Mouse (Mus musculus) cerebral cortex, adult 2 months (tissue): ENCODE measurements around the gene Tbc1d7.

Source experiments
- WGBS: fragments of 180-500 bp; shearing (Covaris S2); methylation state at CpG from one replicate; pipeline ENCODE4 v1.1.7; 2018; 5-methylcytosine and 5-hydroxymethylcytosine counted together

Tbc1d7 gene

DNA sequence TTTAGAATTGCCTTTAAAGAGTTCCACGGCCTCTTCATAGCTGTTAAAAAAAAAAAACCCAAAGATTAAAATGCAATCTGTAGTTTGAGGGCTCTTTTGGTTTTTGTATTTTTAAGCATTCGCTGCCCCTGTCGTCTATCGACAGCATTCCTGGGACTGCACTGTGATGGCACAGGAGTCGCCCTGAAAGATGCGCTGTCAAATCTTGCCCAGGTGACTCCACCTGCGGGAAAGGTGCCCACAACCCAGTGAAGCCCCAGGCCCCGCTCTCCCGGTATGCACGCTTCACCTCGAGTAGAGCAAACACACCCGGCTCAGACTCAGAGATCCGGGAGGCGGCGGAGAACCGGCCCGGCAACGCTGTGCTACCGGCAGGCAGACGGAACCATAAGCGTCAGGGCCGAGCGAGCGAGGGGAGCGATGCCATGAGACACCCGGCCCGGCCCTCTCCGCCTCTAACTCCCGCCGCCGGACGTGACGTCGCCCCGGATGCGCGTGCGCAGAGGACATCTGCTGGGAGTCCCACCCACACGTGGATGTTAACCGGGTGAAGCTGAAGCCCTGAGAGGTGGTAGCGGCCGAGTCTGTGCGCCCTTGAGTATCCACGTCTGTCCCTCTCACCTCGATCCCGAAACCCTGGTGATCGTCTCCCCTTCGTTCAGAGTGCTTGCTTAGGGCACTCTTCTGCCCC lies at the start of gene Tbc1d7:
Tbc1d7 (minus strand) TSS at position 482 of the 691 bp plus-strand sequence.
- WGBS, result under 1% methylated on average over 48 of the region's 48 CpGs

DNA sequence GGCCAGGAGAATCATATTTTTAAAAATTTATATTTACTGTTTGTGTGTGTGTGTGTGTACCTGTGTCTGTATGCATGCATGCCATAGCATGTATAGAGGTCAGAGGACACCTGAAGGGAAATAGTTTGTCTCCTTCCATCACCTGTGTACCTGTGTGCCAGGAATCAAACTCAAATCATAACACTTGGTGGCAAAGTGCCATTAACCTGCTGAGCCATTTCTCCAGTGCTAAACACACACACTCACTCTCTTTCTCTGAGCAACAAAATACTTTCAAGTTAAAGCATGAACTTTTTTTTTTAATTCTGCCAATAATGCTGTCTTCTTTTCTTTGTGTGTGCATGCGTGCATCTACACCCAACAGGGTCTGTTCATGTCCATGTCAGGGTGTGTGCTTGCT lies 49.3 kb upstream of the Tbc1d7 start:
- WGBS, result 85% methylated on average over 1 of the region's 1 CpGs

DNA sequence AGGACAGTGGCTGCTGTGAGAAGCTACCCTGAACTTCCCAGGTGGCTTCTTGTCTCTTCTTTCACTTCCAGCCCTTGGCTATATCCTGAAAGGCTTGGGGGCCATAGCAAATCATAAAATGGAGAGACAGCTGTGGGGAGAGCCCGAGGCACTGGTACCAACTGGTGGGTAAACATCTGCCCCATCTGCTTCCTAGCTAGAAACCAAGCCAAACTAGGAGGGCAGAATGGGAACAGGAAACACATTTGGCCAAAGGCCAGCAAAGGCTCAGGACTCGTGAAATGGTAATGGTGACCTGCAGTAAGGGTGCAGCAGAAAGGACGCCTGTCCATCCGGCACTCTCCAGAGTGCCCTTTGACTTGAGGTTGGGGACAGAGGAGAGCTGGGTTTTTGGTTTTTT lies 47.5 kb upstream of the Tbc1d7 start:
- WGBS, result 52% methylated on average over 4 of the region's 4 CpGs

DNA sequence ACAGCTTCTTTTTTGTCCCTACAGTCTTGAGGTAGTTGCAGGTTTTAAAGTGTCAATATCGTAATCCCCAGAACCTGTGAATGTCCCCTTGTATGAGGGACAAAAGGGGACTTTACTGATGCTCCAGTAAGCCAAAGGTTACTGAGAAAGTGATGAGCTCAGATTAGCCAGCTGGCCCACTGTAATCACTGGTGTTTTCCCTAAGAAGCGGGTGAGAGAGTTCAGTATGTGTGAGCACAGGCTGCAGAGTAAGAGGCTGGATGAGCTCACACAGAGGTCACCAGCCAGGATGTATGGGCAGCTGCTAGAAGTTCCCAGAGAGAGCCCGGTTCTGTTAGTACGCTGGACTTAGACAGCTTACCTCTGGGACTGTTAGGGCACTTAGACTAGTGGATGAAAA lies 47.0 kb upstream of the Tbc1d7 start:
- 55% methylated on average over 4 of the region's 4 CpGs for WGBS

DNA sequence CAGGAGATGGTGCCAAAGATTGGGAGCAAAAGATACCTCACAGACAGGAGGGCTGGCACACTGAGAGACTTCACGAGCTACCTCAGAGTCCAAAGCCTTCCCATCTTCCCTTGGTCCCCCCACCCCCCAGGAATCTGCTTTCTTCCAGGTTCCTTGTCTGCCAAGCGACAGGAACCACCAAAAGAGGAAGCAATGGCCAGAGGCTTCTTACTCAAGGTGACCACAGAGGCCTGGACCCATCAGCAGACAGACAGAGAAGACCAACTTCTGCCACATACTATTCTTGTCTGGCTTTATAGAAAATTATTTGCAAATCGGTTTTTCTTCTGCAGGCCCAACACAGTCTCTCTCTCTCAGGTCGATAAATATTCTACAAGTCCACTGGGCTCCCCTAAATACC lies 46.4 kb upstream of the Tbc1d7 start:
- 77% methylated on average over 4 of the region's 4 CpGs for WGBS

DNA sequence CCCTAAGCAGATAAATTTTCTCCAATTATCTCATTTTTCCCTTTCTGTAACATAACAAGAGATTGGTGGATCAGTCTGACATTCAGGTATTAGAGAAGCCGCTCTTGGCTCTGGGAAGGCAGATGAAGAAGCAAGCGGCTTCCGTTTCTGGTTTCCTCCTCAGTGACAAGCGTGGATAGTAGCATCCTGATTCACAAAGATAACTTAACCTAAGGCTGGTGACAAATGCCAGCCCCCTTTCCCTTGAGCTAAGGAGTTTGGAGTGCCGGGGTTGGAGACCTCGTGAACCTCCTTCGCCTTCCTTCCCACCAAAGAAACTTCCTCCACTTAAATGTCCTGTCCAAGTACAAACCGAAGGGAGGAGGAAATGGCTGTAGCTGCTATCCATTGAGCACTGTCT lies 45.8 kb upstream of the Tbc1d7 start:
- WGBS, result 71% methylated on average over 8 of the region's 8 CpGs

DNA sequence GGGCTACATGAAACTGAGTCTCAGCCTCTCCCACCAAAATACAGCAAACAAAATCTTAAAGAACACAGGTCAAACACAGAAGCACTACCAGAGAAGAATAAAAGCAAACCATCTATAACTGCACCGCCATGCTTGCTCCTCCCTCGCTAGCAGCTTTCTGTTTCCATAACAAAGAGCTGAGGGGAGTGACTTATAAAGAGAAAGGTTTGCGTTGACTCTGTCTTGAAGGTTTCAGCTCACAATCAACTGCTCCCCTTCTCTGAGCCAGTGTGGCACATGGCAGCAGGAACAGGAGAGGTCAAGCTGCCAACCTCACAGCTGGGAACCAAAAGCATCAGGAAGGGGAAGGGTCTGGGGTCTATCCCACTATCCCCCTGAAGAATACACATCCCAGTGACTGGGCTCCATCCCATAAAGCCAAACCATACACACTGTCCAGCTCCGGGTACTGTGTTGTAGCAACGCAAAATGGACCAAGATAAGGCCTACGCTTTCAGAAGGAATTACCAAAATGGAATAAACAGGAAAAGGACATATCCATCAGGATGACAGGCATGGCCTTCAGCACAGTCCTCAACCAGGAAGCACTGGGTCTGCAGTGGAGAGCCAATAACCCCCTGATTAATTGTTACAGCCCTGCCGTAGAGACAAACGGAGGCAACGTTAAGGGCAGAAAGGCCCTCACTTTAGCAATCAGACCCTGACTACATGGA lies 44.8 kb upstream of the Tbc1d7 start:
- 92% methylated on average over 9 of the region's 9 CpGs for WGBS

DNA sequence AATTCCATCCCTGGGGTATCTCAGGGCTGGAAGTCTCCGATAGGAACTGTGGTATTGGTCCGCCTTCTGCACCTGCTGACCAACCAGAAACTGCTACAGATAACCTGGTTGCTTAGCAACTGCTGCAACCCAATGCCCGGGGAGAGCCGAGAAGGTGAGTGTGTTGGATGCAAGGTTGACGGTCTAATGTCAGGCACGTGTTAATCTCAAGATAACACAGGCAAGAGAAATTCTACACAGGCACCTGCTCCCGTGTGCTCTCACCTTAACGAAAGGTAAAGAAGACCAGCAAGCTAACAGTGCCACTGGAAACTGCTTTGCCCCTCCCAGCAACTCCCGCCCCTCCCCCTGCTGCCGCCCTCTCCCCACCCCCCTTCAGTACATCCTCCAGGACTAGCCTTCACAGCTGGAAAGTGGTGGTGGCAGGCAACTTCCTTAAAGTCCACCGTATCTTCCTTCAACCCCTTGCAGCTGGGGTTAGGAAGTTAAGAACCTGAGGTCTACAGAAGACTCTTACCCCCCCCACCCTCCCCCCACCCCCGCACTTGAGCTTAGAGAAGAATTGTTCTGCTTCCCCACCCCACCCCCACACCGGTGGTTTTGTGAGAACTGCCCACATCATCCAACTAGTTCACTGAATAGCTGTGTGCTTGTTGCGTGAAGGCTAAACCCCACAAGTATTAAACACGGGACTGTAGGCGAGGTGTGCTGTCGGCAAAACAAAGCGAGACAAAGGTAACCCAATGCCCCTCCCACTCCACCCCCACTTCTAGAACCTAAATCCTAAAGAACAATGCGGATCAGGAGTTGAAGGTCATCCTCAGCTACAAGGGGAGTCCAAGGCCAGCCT lies 44.1 kb upstream of the Tbc1d7 start:
- WGBS, result 26% methylated on average over 19 of the region's 19 CpGs

DNA sequence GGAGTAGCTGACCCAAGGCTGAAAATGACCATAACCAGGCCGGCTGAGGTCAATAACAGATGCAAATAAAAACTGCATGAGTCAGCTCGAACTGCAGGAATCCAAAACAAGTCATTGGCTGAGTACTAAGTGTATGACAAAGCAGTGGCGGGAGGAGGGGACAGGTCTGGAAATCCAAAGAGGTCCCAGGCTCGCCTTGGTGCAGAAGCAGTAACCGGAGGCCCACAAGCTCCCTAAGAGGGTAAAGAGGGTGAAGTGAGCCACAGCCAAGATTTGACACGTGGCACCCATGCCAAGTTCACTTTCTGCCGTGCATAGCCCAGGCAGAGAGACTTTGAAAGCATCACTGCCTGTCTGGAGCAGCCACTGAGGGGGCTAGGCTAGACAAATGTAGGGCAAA lies 41.0 kb upstream of the Tbc1d7 start:
- 32% methylated on average over 7 of the region's 7 CpGs for WGBS

DNA sequence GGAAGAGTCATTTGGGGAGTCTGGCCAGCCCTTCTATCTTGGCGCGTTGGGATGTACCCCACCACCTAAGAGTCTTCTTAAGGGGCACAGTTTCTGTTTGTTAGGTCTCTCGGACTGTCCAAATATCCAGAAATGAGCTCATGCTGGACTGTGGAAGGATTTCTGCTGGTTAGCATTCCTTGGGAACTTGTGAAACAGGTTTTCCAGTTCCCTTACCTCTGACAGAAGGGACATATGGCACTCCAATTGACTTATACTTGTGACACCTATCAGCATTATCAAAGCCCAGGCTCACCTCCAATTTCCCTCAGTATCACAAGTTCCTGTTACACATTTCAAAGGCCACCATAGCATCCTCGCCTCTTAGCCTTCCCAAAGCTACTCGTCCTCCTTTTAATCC lies 39.7 kb upstream of the Tbc1d7 start:
- 86% methylated on average over 5 of the region's 5 CpGs for WGBS

DNA sequence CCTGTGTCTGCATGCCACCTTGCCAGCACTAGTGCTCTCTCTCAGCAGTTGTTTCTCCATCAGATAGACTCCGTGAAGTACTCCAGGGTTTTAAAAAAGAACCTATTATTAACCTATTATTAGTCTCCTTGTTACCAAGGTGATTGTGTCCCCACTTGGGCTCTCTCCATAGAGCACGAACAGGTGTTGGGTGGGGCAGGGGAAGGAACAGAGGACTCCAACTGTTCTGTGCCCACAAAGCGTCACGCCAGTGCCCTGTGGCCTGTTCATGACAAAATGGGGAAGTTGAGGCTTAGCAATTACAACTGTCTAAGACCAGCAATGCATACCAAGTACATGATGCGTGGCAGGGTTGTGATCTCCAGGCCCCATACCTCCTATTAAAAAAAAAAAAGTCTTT lies 38.3 kb upstream of the Tbc1d7 start:
- 61% methylated on average over 5 of the region's 5 CpGs for WGBS

DNA sequence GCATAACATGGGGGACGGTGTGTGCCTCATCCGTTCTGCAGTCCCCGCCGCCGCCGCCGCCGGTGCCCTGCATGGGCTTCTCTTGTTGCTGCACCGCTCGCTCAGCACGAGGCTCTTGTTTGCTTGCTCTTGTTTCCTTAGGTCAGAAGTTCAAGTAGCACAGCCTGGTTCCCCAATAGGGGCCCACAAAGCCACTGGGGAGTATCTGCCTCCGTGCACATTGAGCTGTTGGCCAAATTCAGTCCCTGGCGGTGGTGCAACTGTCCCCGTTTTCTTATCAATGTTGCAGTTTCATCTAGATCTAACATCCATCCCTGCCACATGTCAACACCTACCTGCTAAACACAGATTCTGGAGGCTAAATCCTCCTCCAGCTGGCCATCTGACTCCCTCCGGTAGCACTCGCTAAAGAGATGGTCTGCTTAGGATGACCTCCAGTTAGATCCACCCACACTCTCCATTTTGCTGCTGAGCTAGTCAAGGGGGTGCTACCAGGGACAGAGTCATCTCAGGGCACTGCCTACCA lies 37.7 kb upstream of the Tbc1d7 start:
- WGBS, result 47% methylated on average over 16 of the region's 16 CpGs

DNA sequence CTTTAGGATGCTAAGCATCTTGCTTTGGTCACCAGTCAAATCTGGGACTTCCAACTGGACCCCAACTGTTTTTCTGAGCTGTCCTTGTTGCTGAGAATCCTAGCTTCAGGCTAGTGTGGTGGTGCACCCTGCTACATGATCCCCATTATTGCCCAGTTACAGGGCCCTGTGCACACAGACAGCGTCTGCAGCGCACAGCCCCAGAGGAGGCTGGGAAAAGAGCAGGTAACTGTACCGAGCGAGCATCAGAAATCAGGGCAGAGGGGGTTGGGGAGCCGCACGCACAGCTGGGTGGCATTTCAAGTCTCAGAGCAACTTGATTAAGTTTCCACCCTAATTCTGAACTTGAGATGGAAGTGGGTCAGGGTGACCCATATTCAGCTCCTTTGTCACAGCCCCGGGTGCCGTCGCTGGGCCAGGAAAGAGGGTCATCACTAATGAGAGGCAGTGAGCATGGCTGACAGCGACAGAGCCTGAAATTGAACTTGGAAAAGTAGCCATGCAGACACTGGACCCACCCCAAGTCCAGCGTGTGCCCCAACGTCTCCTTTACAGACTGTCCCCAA lies 34.9 kb upstream of the Tbc1d7 start:
- 71% methylated on average over 12 of the region's 12 CpGs for WGBS

DNA sequence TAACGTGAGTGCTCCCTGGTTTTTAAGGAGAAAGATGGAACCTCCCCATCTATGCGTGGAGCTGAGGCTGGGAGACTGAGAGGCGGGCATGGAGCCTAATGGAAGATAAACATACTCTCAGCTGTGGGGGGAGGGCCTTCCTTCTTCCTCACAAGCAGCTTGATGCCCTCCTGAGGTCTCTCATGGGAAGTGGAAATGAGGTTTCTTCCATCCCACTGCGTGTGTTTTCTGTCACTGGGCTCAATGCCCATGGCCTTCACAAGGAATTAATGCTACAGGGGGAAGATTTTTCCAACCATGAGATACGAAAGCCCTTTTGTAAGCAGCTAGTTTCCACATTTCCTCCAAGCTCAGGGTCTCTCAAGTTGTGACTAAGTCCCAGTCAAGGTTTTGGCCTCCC lies 32.3 kb upstream of the Tbc1d7 start:
- WGBS, result 42% methylated on average over 5 of the region's 5 CpGs

DNA sequence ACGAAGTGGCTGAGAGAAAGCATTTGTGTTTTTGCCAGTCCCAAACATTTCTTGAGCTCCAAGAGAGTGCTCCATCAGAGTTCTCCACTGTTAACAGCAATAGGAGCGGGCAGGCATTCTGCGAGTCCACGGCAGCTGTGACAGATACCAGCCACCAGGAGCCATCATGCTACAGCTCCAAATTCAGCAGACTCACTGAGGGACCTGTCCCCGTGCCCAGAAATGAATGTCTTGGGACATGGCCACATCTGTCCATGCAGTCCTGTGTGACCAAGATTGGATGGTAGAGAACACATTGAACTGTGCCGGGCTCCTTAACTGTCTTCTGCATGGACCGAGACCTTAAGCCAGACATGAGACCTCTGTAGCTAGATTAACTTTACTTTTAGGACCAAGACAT lies 31.9 kb upstream of the Tbc1d7 start:
- 71% methylated on average over 7 of the region's 7 CpGs for WGBS

DNA sequence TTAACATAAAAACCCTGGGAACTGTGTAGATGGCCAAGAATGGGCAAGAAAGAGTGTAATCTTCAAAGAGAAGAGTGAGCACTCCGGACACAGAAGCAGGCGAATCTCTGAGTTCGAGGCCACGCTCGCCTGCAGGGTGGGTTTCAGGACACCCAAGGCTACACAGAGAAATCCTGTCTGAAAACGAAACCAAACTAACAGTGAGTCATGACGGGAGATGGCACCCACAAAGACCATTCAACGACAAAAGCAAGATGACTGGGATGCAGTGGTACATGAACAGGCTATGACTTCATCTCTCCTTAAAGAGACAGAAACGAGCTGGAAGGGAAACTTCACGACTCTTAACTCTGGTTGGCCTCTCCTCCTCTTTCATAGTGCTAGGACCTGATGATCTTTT lies 31.1 kb upstream of the Tbc1d7 start:
- WGBS, result 57% methylated on average over 10 of the region's 10 CpGs

DNA sequence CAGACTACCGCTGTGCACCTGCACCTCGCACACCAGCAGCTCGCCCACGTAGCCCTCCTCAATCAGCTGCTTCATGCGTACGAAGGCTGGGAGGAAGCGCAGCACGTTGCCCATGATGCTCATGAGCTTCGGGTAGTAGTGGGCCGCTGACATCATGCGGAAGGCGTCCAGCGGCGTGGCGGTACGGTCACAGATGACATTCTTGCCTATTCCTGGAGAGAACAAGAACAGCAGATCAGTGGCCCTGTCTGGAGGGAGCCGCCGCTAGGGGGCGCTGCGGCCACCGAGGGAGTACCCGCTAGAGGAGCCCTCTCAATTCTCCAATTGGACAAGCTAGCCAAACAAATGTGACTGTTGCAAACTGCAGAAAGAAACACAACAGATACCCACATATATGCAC lies 29.7 kb upstream of the Tbc1d7 start:
- WGBS, result 42% methylated on average over 22 of the region's 22 CpGs

DNA sequence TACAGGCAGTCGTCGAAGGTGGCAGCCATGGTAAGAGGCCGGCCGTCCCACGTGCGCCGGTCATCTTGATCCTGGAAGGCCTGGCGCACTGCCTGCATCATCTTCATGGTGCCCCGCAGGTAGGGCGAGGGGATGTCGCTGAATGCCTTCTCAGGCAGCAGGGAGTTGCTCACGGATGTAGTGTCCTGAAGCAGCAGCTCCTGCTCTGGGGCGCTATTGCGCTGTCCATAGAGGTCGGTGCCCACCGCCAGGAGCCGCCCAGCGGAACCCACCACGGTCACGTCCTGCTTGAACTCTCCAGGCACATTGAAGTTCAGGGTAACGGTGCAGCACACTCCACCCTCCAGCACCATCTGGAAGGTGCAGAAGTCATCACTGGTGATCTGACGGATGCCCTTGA lies 29.2 kb upstream of the Tbc1d7 start:
- WGBS, result 85% methylated on average over 22 of the region's 22 CpGs

DNA sequence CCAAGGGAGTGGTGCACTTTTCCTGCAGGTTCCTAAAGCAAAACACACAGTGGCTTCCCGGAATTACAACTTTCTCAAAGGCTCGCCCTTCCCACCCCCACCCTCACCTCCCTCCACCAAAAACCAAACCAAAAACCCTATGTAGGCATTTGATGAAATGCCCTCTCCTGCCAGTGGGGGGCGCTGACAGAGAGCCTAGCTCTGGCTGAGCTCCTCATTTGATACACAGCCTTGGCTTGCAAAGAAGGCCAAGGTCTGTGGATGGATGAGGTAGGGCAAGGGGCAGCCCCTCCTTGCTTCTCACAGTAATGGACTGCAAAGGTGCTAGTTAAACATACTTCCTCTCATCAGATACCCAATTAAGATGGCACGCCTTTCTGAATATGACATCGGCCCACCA lies 28.4 kb upstream of the Tbc1d7 start:
- 66% methylated on average over 5 of the region's 5 CpGs for WGBS

DNA sequence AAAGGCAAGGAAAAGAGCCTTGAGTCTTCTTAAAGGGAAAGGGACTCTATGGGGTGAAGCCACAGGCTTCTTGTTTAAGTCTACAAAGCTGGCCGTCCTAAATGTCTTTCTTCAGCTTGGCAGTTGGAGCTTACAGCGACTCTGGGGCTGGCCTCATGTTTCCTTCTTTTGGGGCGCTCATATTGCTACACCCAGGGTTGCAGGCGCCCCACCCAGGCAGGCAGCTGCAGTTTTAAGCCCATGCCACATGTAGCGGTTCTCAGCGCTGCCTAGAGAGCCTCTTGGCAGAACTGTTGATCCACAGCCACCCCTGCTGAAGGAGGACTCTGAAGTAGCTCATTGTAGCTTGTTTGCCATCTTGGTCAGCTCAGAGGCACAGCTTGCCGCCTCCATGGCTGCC lies 28.0 kb upstream of the Tbc1d7 start:
- 75% methylated on average over 7 of the region's 7 CpGs for WGBS

DNA sequence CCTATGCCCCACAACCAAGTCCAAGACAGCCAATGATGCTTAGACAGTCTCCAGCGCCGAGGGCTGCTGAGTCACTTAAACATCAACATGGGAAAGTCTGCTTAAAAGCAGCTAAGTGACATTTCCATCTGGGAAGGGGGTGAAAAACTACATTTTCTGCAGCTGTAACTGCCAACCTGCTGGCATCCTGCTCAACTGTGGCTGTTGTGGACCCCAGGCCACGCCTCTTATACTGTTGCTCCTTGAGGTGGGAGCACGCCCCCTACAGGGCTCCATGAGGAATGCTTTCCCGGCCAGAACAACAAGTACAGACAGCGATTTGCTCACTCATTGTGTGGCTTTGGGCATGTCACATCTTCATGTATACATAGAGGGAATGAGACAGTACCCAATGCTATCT lies 25.9 kb upstream of the Tbc1d7 start:
- WGBS, result 50% methylated on average over 6 of the region's 6 CpGs

DNA sequence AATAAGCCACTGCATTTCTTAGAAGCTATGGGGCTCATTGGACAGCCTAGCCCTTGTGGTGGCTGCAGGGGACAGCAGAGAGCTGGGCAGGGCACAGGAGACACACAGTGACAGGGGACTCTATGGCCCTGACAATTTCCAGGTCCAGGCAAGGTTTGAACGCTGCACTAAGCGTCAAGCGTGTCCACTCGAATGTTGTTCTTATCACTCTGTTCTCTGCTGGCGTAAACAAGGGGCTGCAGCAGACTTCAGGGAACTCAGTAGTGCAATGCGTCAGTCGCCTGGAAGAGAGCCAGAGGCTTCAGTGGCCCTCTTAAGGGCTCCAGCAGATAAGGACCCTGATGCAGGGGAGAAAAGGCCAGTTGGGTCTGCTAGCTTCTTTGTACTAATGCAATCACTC lies 24.7 kb upstream of the Tbc1d7 start:
- 55% methylated on average over 7 of the region's 7 CpGs for WGBS
